Mouse (Mus musculus) kidney, embryonic 14.5 days (tissue): ENCODE results near the gene Wbp2nl. TPM values are rescaled to one million over a fixed set of nuclear protein-coding genes. Genes with fewer than 3 reads are reported as not detected.

Experiments used
- ATAC-seq: fragments of 200-750 bp; cut with Nextera tagmentation; 2 replicates; pipeline ENCODE4 v1.8.0; 2017; ENCODE audit warnings: moderate number of reproducible peaks, mild to moderate bottlenecking, moderate TSS enrichment, moderate library complexity; ENCODE audit not compliant: low FRiP score, low TSS enrichment
- H3K27ac ChIP-seq: fragments of 300-500 bp; sonication (generic); 2 replicates; pipeline ENCODE4 v1.5.1; 2014; ENCODE audit warnings: low read depth, mild to moderate bottlenecking, low read length, moderate library complexity, mixed read lengths
- H3K27me3 ChIP-seq: fragments of 300-500 bp; sonication (generic); 2 replicates; pipeline ENCODE4 v1.6.1; 2014; ENCODE audit warnings: mild to moderate bottlenecking, low read length; ENCODE audit not compliant: control insufficient read depth, insufficient read depth
- H3K36me3 ChIP-seq: fragments of 300-500 bp; sonication (generic); 2 replicates; pipeline ENCODE4 v1.6.1; 2014; ENCODE audit warnings: low read length, mixed read lengths; ENCODE audit not compliant: control insufficient read depth, insufficient read depth
- H3K4me1 ChIP-seq: fragments of 300-500 bp; sonication (generic); 2 replicates; pipeline ENCODE4 v1.6.1; 2014; ENCODE audit warnings: low read length, mixed read lengths; ENCODE audit not compliant: control insufficient read depth, insufficient read depth
- H3K4me2 ChIP-seq: fragments of 300-500 bp; sonication (generic); replicated peaks from 2 replicates; pipeline ENCODE4 v1.6.1; 2014; ENCODE audit warnings: low read depth, mild to moderate bottlenecking, low read length
- H3K4me3 ChIP-seq: fragments of 300-500 bp; sonication (generic); 2 replicates; pipeline ENCODE4 v1.5.1; 2014; ENCODE audit warnings: mild to moderate bottlenecking, low read length
- H3K9ac ChIP-seq: fragments of 300-500 bp; sonication (generic); 2 replicates; pipeline ENCODE4 v1.6.1; 2014; ENCODE audit warnings: low read depth, mild to moderate bottlenecking, low read length, moderate library complexity
- H3K9me3 ChIP-seq: fragments of 300-500 bp; sonication (generic); 2 replicates; pipeline ENCODE4 v1.6.1; 2016; ENCODE audit warnings: low read length; ENCODE audit not compliant: control insufficient read depth
- WGBS: fragments of 180-500 bp; shearing (Covaris S2); extraction: QIAGEN DNeasy Blood & Tissue Kit; methylation state at CpG from one replicate; pipeline ENCODE4 v1.1.7; 2014; 5-methylcytosine and 5-hydroxymethylcytosine counted together
- polyA plus RNA-seq: library from polyadenylated mRNA; unstranded; fragments of >200 nt; fragmentation: Nextera tagmentation; extraction: Ambion mirVana; gene quantifications from 2 replicates; pipeline ENCODE4 v1.2.1, GENCODE M21; 2014

The Wbp2nl gene
- polyA plus RNA-seq, 1 experiment from 2014 or later = 0.65 TPM

- WGBS = 82% methylated on average over 2 of the region's 2 CpGs
- Histone ChIP-seq H3K9ac (no peak overlapping the region), H3K36me3 (peaks cover 31% of the 10 kb centered on the region), H3K4me3 (no peak overlapping the region), H3K4me2 (no peak overlapping the region), H3K27me3 (no peaks in the 10 kb centered on the region), H3K4me1 (peaks cover 20% of the 10 kb centered on the region), H3K9me3 (no peaks in the 10 kb centered on the region), H3K27ac (no peak overlapping the region)
- ATAC-seq = no peak
These were observed 50.2 kb downstream of the Wbp2nl start for GRCm38 (mm10) chr15:82348999-82349341.

GRCm38 (mm10) chr15:82350349-82350748, 51.6 kb downstream of the Wbp2nl start:
- peaks cover 20% of the 10 kb centered on the region for H3K4me1 ChIP-seq
- 90% methylated on average over 4 of the region's 4 CpGs for WGBS
- no peak overlapping the region for H3K4me3 ChIP-seq
- H3K9me3 ChIP-seq = no peaks in the 10 kb centered on the region
- H3K36me3 ChIP-seq = peaks cover 31% of the 10 kb centered on the region
- ATAC-seq = no peak
- H3K27me3 ChIP-seq = no peaks in the 10 kb centered on the region
- H3K27ac ChIP-seq = no peak overlapping the region
- H3K4me2 ChIP-seq = no peak overlapping the region
- H3K9ac ChIP-seq = no peak overlapping the region

GRCm38 (mm10) chr15:82351480-82351879, 52.7 kb downstream of the Wbp2nl start:
- no peaks in the 10 kb centered on the region for H3K9me3 ChIP-seq
- H3K27me3 ChIP-seq = no peaks in the 10 kb centered on the region
- no peak overlapping the region for H3K4me3 ChIP-seq
- H3K36me3 ChIP-seq = peaks cover 31% of the 10 kb centered on the region
- 0 out of 2 replicates have a peak overlapping the region, but pooled peaks have one; percentile 18 for H3K9ac ChIP-seq
- H3K4me2 ChIP-seq = no peak overlapping the region
- H3K27ac ChIP-seq = no peak overlapping the region
- WGBS = 72% methylated on average over 3 of the region's 3 CpGs
- H3K4me1 ChIP-seq = peaks cover 20% of the 10 kb centered on the region
- no peak for ATAC-seq

GRCm38 (mm10) chr15:82353078-82353744, 54.5 kb downstream of the Wbp2nl start:
- WGBS = 26% methylated on average over 14 of the region's 14 CpGs

GRCm38 (mm10) chr15:82353745-82354113, 55.0 kb downstream of the Wbp2nl start:
- Histone ChIP-seq H3K27ac (peak overlapping the region; percentile 44), H3K4me3 (peak overlapping the region; percentile 85), H3K27me3 (no peaks in the 10 kb centered on the region), H3K4me2 (peak overlapping the region; percentile 89), H3K36me3 (peaks cover 21% of the 10 kb centered on the region), H3K4me1 (peaks cover 14% of the 10 kb centered on the region), H3K9me3 (no peaks in the 10 kb centered on the region), H3K9ac (peak overlapping the region; percentile 96)
- peak; percentile 26; the same call in 1 of the 2 replicates for ATAC-seq
- under 1% methylated on average over 23 of the region's 23 CpGs for WGBS

More at GRCm38 (mm10) chr15:82353078-82353744, 54.5 kb downstream of the Wbp2nl start:
- Histone ChIP-seq H3K9me3 (no peaks in the 10 kb centered on the region), H3K4me1 (peaks cover 12% of the 10 kb centered on the region), H3K36me3 (peaks cover 26% of the 10 kb centered on the region), H3K4me2 (peak overlapping the region; percentile 89), H3K4me3 (peak overlapping the region; percentile 85), H3K27me3 (no peaks in the 10 kb centered on the region), H3K27ac (peak overlapping the region; percentile 44; the same call in 1 of the 2 replicates), H3K9ac (peak overlapping the region; percentile 96)
- no peak for ATAC-seq

GRCm38 (mm10) chr15:82354126-82354945, 55.6 kb downstream of the Wbp2nl start, which contains the start of gene Ndufa6:
Gene Ndufa6 (minus strand): TSS chr15:82354322.
- H3K4me1 ChIP-seq = peaks cover 17% of the 10 kb centered on the region
- H3K9me3 ChIP-seq = no peaks in the 10 kb centered on the region
- no peaks in the 10 kb centered on the region for H3K27me3 ChIP-seq
- peaks cover 15% of the 10 kb centered on the region for H3K36me3 ChIP-seq
- peak; percentile 99 for ATAC-seq
- WGBS = 1% methylated on average over 57 of the region's 57 CpGs
- H3K9ac ChIP-seq = peak within 1 kb of the TSS; percentile 96
- H3K27ac ChIP-seq = peak within 1 kb of the TSS; percentile 82
- peak within 1 kb of the TSS; percentile 89 for H3K4me2 ChIP-seq
- H3K4me3 ChIP-seq = peak within 1 kb of the TSS; percentile 85

- no peak overlapping the region for H3K4me2 ChIP-seq
- H3K4me3 ChIP-seq = no peak overlapping the region
- H3K36me3 ChIP-seq = no peaks in the 10 kb centered on the region
- no peaks in the 10 kb centered on the region for H3K9me3 ChIP-seq
- ATAC-seq = no peak
- H3K4me1 ChIP-seq = 0 out of 2 replicates have a peak, but pooled peaks cover 5% of the 10 kb centered on the region
- no peaks in the 10 kb centered on the region for H3K27me3 ChIP-seq
- no peak overlapping the region for H3K9ac ChIP-seq
- WGBS = 55% methylated on average over 22 of the region's 22 CpGs
- H3K27ac ChIP-seq = 0 out of 2 replicates have a peak overlapping the region, but pooled peaks have one; percentile 51
These were observed 59.9 kb downstream of the Wbp2nl start for GRCm38 (mm10) chr15:82358431-82359260.

- 0 out of 2 replicates have a peak, but pooled peaks cover 5% of the 10 kb centered on the region for H3K4me1 ChIP-seq
- H3K27ac ChIP-seq = peak overlapping the region; percentile 30; the same call in 1 of the 2 replicates
- peak; percentile 66 for ATAC-seq
- no peak overlapping the region for H3K4me3 ChIP-seq
- WGBS = 67% methylated on average over 11 of the region's 11 CpGs
- no peaks in the 10 kb centered on the region for H3K27me3 ChIP-seq
- no peak overlapping the region for H3K4me2 ChIP-seq
- no peak overlapping the region for H3K9ac ChIP-seq
- no peaks in the 10 kb centered on the region for H3K9me3 ChIP-seq
- H3K36me3 ChIP-seq = no peaks in the 10 kb centered on the region
These were observed 62.8 kb downstream of the Wbp2nl start for GRCm38 (mm10) chr15:82361459-82362018.
